Mouse (Mus musculus) myocyte (in vitro differentiated cells): ENCODE results near the gene Pycr2.

Experiments used
- CEBPB ChIP-seq: IDR thresholded peaks from 2 replicates; pipeline ENCODE4 v1.6.1; 2011; ENCODE audit warnings: mild to moderate bottlenecking, moderate library complexity; ENCODE audit not compliant: poor library complexity, insufficient read depth, severe bottlenecking
- E2F4 ChIP-seq: IDR thresholded peaks from one replicate; pipeline ENCODE4 v1.6.1; 2011; ENCODE audit warnings: mild to moderate bottlenecking, control low read depth, moderate library complexity; ENCODE audit not compliant: insufficient read depth
- MAX ChIP-seq: IDR thresholded peaks from one replicate; pipeline ENCODE4 v1.6.1; 2011; ENCODE audit warnings: low read depth, mild to moderate bottlenecking, control low read depth
- MYOG ChIP-seq, 3 experiments: IDR thresholded peaks; one replicate each; pipeline ENCODE4 v1.6.1; 2011; ENCODE audit warnings: control low read depth in 2 of 3, low read depth in 2 of 3, mild to moderate bottlenecking in 2 of 3; ENCODE audit not compliant: insufficient read length in 2 of 3, control insufficient read depth in 1 of 3, insufficient read depth in 1 of 3
- POLR2A ChIP-seq: IDR thresholded peaks from one replicate; pipeline ENCODE4 v1.6.1; 2011; ENCODE audit warnings: low read depth, mild to moderate bottlenecking, control low read depth, moderate library complexity; ENCODE audit not compliant: insufficient read length
- TCF12 ChIP-seq: IDR thresholded peaks from one replicate; pipeline ENCODE4 v1.6.1; 2011; ENCODE audit warnings: mild to moderate bottlenecking, control low read depth; ENCODE audit not compliant: poor library complexity, insufficient read depth, severe bottlenecking
- USF1 ChIP-seq: IDR thresholded peaks from one replicate; pipeline ENCODE4 v1.6.1; 2011; ENCODE audit warnings: low read depth, mild to moderate bottlenecking, control low read depth, moderate library complexity

GRCm38 (mm10) chr1:180941726-180942125 lies 37.6 kb downstream of the Pycr2 start:
- TF ChIP-seq POLR2A (no peak), TCF12 (no peak), CEBPB (no peak), MAX (no peak), MYOG (IDR thresholded peaks at IDR 0.05; ENCODE audit: control insufficient read depth in 1 of 3, insufficient read depth in 1 of 3, insufficient read length in 2 of 3, low read depth in 2 of 3) (no peak), USF1 (no peak), E2F4 (no peak)
